Comparison of ENCODE assay signal across 15 mouse cellular contexts in genomic region chr16:22292394-22292793, GRCm38 (mm10).
"Had no signal": no experiment of that assay in that cellular context is flagged by ENCODE, and none has a peak within 500 bp of the region (broad histone marks: within the 10 kb centered on the region; RNA-seq: fewer than 3 reads in every experiment).

No protein-coding gene starts in this region.

- H3K4me1 ChIP-seq: neural tube, embryonic 15.5 days; stomach, embryonic 15.5 days had no signal

- H3K27ac ChIP-seq: neural tube, embryonic 15.5 days; stomach, embryonic 15.5 days; stomach, postnatal 0 days had no signal

- H3K27me3 ChIP-seq: neural tube, embryonic 15.5 days; stomach, embryonic 15.5 days had no signal

- H3K36me3 ChIP-seq: neural tube, embryonic 15.5 days; stomach, embryonic 15.5 days had no signal

- H3K4me3 ChIP-seq: neural tube, embryonic 15.5 days; stomach, embryonic 15.5 days had no signal

- H3K9ac ChIP-seq: neural tube, embryonic 15.5 days; stomach, embryonic 15.5 days had no signal

- DNase-seq: retina, postnatal 1 day; right cerebral cortex, adult 18-20 months; right cerebral cortex, postnatal 14 days; right cerebral cortex, postnatal 25 days; right cerebral cortex, postnatal 4 days; spleen, adult 18-20 months; thymus, adult 18-20 months; thymus, adult 2 months; thymus, postnatal 14 days; thymus, postnatal 25 days; thymus, postnatal 36 days; thymus, postnatal 4 days had no signal
